Mouse (Mus musculus) gastrocnemius, adult 8-10 months (tissue): ENCODE results near the gene Hist3h2a. TPM values are rescaled to one million over a fixed set of nuclear protein-coding genes. Genes with fewer than 3 reads are reported as not detected.
A peak's percentile ranks its signal among the peaks of the same experiment; 100 is the strongest.

Experiments
- DNase-seq, 2 experiments: peaks; one replicate each; pipeline ENCODE4 v3.0.0; 2022; ENCODE audit warnings: low spot score in 2 of 2
- total RNA-seq, 4 experiments: library from RNA; stranded (reverse); gene quantifications; 2 replicates each; pipeline ENCODE4 v1.2.4; 2022

Gene Hist3h2a
- total RNA-seq, 4 experiments from 2014 or later: 8.9 to 14.8 (median 11.5) TPM

DNA sequence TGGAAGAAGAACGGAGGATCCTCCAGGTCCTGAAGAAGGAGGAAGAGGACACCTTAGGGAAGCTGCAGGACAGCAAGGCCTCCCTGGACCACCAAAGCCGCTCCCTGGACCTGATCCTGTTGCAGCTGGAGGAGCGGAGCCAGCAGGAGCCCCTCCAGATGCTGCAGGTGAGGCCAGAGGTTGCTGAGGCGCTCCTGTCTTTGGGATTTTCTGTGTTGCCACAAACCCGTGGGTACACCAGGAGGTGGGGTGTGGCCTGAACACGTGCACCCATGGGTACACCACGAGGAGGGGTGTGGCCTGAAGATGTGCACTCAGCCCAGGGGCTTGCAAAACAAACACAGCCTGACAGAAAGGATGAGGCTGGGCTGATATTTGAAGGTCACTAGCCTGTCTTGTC lies 14.1 kb downstream of the Hist3h2a start:
- no peak for DNase-seq

DNA sequence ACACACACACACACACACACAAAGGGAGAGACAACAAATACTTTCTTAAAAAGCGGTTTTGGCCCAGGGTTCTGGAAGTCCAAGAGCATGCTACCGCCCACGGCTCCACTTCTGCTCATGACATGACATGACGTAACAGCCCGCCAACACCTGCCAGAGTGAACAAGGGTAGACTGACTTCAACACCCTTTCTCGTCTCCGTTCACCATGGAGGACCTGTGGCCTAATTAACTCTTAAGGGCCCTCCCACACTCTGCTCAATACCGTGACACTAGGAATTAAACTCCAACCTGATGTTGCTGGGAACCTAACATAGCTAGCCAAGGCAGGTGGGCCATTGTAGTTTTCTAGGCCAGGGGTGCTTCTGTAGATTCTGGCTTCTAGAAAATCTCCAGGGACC lies 14.5 kb downstream of the Hist3h2a start:
- no peak for DNase-seq

DNA sequence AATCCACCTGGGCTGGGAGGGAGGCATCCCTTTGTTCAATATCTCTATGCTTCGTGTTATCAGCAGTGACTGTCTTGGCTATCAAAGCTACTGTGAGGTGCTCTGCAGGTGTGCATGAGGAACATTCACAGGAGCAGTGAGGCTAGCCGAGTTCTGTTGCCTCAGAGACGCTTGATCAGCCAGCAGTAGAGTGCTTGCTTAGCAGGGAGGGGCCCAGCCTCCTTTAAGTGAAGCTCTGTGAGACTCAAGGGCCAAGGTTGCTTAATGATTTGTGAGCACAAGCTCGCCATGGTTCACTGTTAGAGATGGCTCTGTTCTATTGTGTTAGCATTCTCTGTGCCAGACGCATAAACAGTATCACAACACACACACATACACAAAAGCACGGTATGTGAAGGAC lies 15.2 kb downstream of the Hist3h2a start:
- no peak for DNase-seq

DNA sequence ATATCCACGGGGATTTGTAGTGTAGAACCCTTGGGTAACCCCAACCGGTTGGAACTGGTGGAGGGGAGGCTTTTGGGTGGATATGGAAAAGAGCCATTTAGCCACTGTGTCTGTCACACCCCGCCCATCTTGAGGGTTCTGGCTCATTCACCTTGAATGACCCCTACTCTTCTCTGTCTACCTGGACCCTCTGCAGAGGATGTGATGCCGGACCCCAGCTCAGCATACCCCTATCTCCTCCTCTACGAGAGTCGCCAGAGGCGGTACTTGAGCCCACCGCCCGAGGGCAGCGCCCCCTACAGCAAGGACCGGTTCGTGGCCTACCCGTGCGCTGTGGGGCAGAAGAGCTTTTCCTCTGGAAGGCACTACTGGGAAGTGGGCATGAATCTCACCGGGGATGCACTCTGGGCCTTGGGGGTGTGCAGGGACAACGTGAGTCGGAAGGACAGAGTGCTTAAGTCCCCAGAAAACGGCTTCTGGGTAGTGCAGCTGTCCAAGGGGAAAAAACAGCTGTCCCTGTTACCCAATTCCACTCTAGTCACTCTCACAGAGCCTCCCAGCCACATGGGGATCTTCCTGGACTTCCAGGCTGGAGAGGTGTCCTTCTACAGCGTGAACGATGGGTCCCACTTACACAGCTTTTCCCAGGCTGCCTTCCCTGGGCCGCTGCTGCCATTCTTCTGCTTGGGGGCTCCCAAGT lies 16.5 kb downstream of the Hist3h2a start:
- DNase-seq: no peak

GRCm38 (mm10) chr11:58971796-58972195 lies 17.3 kb downstream of the Hist3h2a start:
- no peak for DNase-seq

GRCm38 (mm10) chr11:58974414-58974813 lies 19.9 kb downstream of the Hist3h2a start:
- no peak for DNase-seq

DNA sequence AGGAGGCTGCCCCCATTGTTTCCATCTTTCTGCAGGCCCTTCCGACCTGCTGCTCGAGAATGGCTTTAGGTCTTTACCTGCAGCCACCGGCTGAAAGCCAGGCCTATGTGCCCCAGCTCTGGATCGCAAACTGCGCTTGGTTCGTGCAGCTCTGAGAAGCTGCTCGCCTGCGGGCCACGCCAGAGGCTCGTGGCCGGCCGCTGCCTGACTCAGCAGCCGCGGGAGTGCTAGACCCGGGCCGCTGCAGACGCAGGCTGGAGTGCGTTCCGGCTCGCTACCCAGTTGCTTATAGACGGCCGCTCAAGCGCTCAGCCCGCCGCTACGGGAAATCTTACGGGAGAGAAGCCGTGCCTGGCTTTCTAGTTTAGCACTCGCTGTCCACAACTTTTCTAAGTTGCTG lies 22.7 kb downstream of the Hist3h2a start:
- peak in 1 of 2 experiments; percentile 2 for DNase-seq

- peak in 1 of 2 experiments; percentile 2 for DNase-seq
These were observed 23.1 kb downstream of the Hist3h2a start for GRCm38 (mm10) chr11:58977607-58978026.

- peak in 1 of 2 experiments; percentile 22 for DNase-seq
These were observed 23.7 kb downstream of the Hist3h2a start, which contains the start of gene Trim11 for GRCm38 (mm10) chr11:58978027-58978705. Gene Trim11, plus strand, starts transcription at chr11:58978093.

GRCm38 (mm10) chr11:58978706-58979030 lies 24.2 kb downstream of the Hist3h2a start:
- peak in 1 of 2 experiments; percentile 3 for DNase-seq

DNA sequence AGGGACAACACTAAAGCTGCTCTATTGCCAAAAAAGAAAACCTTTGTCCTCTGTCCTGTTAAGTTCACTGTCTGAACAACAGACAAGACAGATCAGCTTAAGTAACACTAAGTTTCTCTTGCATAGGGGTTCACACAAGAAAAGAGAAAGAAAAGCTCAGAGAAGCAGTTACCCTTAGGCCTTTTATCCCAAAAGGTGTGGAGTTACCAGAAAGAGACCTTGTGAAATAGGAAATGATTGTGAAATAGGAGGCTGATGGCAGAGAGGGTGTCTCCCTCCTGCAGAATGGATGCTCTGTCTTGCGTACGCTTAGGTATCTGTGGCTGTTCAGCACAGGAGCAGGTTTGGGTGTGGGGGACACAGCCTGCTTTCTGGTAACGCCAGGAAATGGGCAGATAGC lies 24.7 kb downstream of the Hist3h2a start:
- no peak for DNase-seq

DNA sequence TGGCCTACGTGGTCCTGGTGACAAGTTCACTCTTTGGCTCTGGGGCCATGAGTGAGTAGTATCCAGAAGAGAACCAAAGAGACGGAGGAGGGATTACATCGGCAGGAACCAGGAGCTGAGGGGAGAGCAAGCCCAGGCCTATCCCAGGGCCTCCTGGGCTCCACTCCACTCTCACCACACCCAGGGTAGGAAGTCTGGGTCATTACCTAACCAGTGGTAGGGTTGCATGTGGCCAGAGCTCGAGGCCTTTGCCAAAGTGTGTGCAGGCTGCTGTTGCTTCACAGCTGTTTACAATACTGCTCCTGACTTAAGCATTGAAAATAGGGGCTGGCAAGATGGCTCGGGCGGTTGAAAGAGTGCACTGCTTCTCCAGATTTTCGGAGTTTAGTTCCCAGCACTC lies 25.2 kb downstream of the Hist3h2a start:
- DNase-seq: peak; percentile 20 to 51

- DNase-seq: no peak
These were observed 26.0 kb downstream of the Hist3h2a start for GRCm38 (mm10) chr11:58980381-58980990.

GRCm38 (mm10) chr11:58981541-58982447 lies 27.3 kb downstream of the Hist3h2a start:
- peak; percentile 74 to 86 for DNase-seq

- DNase-seq: no peak
These were observed 28.1 kb downstream of the Hist3h2a start for GRCm38 (mm10) chr11:58982471-58983097.

GRCm38 (mm10) chr11:58983691-58984341 lies 29.3 kb downstream of the Hist3h2a start:
- DNase-seq: peak in 1 of 2 experiments; percentile 2

DNA sequence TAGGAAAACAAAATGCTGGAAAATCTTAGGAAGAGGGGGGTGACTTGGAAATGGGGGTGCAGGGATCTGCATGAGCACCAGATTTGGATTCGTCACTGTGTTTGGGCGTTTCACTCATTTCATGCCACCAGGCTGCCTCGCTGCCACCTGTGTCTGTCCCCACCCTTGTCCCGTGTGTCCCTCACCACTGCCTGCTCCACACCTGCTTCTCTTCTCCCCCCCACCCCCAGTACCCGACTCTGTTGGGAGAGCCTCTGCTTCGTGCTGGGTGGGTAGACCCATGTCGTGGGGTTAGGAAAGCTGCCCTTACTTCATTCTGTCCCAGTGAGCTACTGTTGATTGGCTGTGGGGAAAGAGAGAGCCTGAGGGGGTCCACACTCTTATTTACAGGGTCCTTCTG lies 30.2 kb downstream of the Hist3h2a start:
- no peak for DNase-seq

DNA sequence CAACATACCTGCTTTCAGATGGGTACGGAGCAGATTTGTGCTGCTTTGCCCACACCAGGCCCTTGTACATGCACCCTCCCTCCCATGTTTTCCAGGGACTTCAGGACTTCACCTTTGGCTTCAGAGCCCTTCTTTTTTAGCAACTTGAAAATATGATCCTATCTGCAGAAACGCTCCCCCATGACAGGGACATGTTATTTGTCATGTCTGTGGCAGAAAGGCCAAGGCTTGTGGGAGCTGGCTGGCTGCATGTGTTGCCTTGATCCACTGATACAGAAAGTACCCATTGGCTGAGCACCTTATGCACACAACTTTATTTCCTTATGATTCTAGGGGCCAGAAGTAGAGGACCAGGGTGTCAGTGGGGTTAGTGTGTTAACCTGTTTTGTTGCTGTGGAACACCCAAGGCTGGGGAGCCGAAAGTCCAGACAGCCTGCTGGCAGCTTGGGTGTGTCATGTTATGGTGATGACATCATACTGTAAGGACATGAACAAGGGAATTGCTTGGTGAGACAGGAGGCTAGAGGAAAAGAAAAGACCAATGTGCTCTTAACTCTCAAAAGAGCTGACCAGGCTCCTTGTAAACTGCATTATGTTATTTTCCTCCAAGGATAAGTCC lies 30.9 kb downstream of the Hist3h2a start:
- no peak for DNase-seq

GRCm38 (mm10) chr11:58989166-58989565 lies 34.7 kb downstream of the Hist3h2a start:
- DNase-seq: no peak

- no peak for DNase-seq
These were observed 35.7 kb downstream of the Hist3h2a start for GRCm38 (mm10) chr11:58990141-58990540.
